Mouse (Mus musculus): ENCODE measurements around the gene Elavl1. TPM values are rescaled to one million over a fixed set of nuclear protein-coding genes. Genes with fewer than 3 reads are reported as not detected.
"Not testable (repeated sequence)": the region's sequence is repeated elsewhere in the genome, so short reads cannot be mapped to it uniquely, and the experiment has no call there.

The Elavl1 gene
- total RNA-seq, 2 experiments from 2014 or later: 56.9 to 57.7 TPM

- peak in 1 of 2 experiments; percentile 37 for DNase-seq
Observed at GRCm38 (mm10) chr8:4258678-4259077, 66.5 kb downstream of the Elavl1 start.

DNA sequence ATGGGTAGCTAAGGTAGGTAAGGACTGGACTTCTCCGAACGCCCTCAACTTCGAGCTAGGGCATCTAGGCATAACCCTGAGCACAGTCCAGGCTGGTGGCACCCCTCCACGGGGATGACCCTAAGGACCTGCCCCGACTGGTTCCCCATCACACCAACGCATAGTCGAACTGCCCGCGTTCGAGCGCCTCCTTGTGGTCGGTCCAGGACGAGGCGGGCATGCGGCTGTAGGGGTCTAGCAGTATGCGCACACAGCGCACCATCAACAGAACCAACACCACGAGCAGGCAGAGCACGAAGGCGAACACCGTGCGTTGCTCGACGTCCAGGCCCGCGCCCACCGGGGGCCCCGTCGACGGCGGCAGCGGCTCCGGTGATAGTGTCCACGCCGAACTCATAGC is 67.0 kb downstream of the Elavl1 start:
- peak; percentile 50 to 69 for DNase-seq

GRCm38 (mm10) chr8:4257350-4257749 is 67.9 kb downstream of the Elavl1 start:
- no peak for DNase-seq

DNA sequence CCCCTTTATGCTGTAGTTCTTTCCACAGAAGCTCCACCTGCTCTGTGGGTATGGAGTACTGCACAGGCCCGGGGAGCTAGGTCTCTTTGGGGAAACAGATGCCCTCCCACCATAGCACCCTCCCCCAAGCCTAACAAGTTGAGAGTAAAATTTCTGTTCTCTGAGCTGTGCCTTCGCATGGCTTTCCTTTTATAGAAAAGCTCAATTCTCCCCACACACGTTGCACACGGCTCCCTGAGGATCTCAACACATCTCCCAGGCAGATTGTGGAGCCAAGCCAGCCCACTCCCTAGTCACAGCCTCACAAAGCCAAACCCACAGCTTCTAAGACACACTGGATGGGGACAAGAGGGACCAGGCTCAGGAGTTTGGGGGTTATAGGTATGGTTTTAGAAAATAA is 68.3 kb downstream of the Elavl1 start:
- no peak for DNase-seq

DNA sequence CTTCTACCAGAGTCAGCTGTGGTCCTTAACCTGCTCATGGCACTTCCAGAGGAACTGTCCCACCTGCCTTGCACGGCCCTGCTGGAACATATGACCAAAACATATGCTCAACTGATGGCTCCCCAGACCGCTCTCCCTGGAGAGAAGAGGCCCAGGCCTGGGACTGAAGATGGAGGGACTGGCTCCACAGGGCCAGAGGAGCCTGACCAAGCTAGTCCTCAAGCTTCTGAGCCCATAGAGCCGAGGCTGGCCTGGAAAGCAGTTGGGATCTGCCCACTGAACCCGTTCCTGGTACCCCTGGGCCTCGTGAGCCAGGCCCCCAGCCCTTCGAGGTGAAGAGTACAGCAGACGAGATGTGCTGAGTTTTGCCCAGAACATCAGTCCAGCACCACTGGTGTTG is 69.7 kb downstream of the Elavl1 start:
- not testable (repeated sequence) for DNase-seq

- DNase-seq: peak; percentile 63 to 64
Observed at GRCm38 (mm10) chr8:4254001-4254400, 71.2 kb downstream of the Elavl1 start.

- DNase-seq: peak; percentile 97 to 99
Observed at GRCm38 (mm10) chr8:4252934-4253841, 72.0 kb downstream of the Elavl1 start, which contains the start of gene Snapc2. Snapc2 (plus strand) TSS chr8:4253080.

DNA sequence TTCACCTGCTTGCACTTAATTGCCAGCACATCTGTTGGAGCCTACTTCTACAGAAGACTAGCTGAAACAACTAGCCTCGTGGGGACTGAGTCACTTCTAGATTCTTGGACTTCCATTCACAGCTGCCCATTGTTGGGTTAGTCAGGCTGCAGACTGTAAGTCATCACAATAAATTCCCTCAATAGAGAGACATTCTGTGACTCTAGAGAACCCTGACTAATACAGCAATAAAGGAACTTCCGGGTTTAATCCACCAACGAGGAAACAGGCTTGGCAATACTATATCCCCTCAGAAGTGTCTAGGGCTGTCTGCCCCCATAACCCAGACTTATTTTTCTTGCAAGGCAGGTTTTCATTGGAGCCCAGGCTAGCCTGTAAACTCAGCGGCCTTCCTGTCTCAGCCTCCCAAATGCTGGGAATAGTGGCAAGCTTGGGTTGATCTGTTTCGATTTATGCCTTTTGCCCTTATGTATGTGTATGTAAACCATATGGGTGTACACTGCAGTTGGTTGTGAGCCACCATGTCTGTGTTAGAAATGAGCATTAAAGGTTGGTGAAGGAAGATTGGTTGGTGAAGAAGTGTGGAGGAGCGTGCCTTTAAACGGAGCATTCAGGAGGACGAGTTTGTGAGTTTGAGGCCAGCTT is 73.0 kb downstream of the Elavl1 start:
- no peak for DNase-seq

DNA sequence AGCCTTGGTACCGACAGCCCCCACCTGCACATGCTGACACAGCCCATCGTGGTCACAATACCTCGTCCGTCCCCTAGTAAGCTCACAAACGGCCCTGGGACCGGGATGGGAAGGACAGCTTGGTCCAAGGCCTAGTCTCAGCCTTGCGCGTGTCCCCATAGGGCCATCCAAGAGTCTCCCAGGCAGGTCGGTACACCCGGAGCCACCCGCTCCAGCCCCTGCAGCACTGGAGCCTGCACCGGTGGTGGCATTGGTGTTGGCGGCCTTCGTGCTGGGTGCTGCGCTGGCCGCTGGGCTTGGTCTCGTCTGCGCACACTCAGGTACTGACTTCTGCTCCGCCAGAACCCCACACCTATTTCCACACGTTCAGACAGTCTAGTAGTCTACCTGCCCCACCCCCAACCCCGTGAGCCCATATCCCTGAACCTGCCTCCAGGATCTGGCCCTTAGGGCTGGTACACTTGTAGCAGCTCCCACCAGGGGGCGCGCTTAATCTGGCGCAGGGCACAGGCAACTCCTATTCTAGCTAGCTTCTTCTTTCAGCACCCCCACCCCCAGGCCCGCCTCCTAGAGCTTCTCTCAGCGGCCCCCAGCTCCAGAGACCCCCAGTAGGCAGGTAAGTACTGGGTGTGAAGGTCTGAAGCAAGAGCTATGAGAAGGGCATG is 74.8 kb downstream of the Elavl1 start:
- peak; percentile 80 to 87 for DNase-seq

- peak; percentile 26 to 32 for DNase-seq
Observed at GRCm38 (mm10) chr8:4249213-4249612, 76.0 kb downstream of the Elavl1 start.

DNA sequence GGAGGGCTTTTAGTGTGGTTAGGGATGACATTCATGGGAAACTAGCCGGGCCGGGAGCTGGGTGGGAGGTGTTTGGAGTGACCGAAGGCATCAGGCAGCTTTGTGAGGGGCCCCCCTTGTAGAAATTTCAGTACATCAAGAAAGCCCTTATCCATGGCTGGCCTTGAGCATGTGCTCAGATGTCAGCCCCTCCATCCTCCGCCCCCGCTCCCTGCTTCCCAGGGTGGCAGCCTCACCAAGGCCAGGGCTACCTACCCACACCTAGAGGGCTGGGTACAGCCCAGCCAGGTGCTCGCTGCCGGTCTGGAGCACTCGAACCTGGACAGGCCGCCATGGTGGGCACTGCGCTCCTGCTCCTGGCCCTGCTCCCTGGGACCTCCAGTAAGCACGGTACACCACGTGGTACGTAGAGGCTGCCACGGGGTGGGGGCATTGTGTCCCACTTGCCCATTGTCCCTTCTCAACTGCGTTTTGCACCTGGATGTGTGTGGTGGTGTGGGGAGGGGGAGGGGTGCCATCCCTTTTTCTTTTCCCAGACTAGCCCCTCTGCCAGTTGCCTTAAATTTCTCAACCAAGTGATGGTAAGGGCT is 77.2 kb downstream of the Elavl1 start, which contains the start of gene Tgfbr3l:
TSS of gene Tgfbr3l (plus strand) at position 264 of the 590 bp plus-strand sequence.
- no peak for DNase-seq

DNA sequence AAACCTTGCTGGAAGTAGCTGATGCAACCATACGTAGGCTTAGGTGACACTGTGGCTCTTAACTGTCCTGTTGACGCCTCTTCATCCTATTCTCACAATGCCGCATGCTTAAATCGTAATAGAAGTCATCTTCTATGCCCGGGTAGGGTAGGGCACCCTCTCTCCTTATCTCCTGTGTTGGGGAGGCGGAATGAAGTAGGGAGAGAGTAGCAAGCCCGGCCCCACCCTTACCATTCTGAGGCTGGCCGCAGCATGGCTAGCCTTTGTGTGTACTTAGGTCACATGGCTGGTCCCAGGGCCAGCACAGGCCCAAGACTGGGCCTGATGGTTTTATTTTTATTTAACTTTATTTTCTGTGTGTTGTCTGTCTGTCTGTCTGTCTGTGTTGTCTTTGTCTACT is 78.0 kb downstream of the Elavl1 start:
- no peak for DNase-seq

DNA sequence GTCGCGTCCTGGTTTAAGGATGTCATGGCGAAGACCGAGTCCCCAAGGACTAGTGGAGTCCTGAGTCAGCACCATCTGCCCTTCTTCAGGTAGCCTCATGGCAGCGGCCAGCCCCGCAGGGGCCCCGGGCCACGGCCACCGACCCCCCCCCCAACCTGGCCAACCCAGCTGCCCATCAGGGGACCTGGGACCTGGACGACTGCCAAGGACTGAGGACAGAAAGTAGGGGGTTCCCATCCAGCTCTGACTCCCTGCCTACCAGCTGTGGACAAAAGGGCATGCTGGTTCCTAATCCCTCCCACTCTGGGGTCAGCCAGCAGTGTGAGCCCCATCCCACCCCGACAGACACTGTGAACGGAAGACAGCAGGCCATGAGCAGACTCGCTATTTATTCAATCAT is 79.5 kb downstream of the Elavl1 start:
- DNase-seq: no peak

- DNase-seq: no peak
Observed at GRCm38 (mm10) chr8:4245061-4245460, 80.2 kb downstream of the Elavl1 start.

DNA sequence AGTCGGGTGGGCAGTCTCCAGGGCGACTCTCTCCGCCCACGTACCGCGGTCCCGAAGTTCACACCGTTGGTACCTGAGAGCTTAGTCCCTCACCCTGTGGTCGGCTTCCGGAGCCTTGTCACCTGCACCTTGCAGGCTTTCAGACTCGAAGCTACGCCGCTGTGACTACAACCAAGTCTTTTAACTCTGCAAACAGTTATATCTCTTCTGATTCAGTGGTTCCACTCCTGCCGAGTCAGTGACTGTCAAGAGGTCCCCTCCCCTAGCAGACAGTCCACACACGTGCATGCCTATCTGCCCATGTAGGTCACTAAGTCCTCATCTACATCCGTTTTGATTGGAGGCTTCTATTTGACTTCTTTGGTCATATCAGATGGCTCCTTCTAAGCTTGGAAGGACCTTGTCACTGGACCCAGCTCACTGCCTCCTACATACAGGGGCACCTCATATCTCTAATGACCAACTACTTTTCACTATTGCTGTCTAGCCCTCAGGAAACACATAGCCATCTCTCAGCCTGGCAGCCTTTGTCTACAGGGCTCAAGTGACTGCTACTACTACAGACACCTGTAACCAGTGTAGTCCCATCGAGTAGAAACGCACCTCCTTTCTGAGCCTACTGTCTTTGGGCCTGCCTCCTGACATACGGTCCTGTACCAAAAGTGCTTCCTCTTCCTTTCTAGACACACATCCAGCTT is 85.9 kb downstream of the Elavl1 start:
- DNase-seq: no peak

GRCm38 (mm10) chr8:4238434-4239192 is 86.6 kb downstream of the Elavl1 start, which contains the start of the genes Map2k7 and Gm49320:
Map2k7 (plus strand) TSS chr8:4238740.
Gm49320 (plus strand) TSS chr8:4238865.
- DNase-seq: peak; percentile 99 to 100

- DNase-seq: peak in 1 of 2 experiments; percentile 38
Observed at GRCm38 (mm10) chr8:4237814-4238433, 87.3 kb downstream of the Elavl1 start.

Measured in heart, adult 18-20 months (tissue).